Mouse (Mus musculus) heart, postnatal 0 days (tissue): ENCODE measurements around the gene Syt3.

Experiments
- CTCF ChIP-seq: IDR thresholded peaks from 2 replicates; pipeline ENCODE4 v1.5.1; 2016; ENCODE audit warnings: antibody characterized with exemption, control low read depth, low read depth
- EP300 ChIP-seq: IDR thresholded peaks from 2 replicates; pipeline ENCODE4 v1.6.1; 2016; ENCODE audit warnings: antibody characterized with exemption, low read depth

- TF ChIP-seq CTCF, result no peak
- TF ChIP-seq EP300, result no peak
These were observed 8.7 kb upstream of the Syt3 start for GRCm38 (mm10) chr7:44375207-44375606.
